Mouse (Mus musculus): Measurements from ENCODE around the gene Grip1. TPM values are rescaled to one million over a fixed set of nuclear protein-coding genes. Genes with fewer than 3 reads are reported as not detected.

Gene Grip1
- polyA plus RNA-seq, 1 experiment from 2014 or later = 4.1 TPM

DNA sequence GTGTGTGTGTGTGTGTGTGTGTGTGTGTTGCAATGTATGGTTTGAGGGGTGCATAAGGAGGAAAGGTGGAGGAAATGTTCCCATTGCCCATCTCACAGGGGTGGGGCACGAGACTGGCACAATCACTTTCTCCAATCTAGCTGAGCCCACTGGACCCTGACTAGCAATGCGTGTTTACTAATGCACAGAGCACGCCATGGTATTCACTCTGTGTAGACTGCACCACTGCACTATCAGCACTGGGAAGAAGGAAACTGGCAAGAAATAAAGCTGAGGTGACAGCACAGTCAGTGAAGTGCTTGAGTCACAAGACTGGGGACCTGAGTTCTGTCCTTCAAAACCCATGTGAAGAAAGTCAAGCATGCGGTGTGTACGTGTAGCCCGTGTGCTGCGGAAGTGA, 17.8 kb upstream of the Grip1 start:
- Histone ChIP-seq H3K36me3 (no peaks in the 10 kb centered on the region), H3K4me2 (no peak overlapping the region), H3K4me3 (replicated peaks) (no peak overlapping the region), H3K27me3 (no peaks in the 10 kb centered on the region), H3K4me1 (peaks cover 6% of the 10 kb centered on the region; the same call in 1 of the 2 replicates), H3K9ac (no peak overlapping the region), H3K9me3 (replicated peaks) (no peaks in the 10 kb centered on the region), H3K27ac (0 out of 2 replicates have a peak overlapping the region, but pooled peaks have one; percentile 29)
- peak; percentile 62; the same call in 1 of the 2 replicates for ATAC-seq (replicated peaks; ENCODE audit: low FRiP score)
- 78% methylated on average over 7 of the region's 7 CpGs for WGBS

- H3K27me3 ChIP-seq = no peaks in the 10 kb centered on the region
- no peak overlapping the region for H3K27ac ChIP-seq
- H3K4me3 ChIP-seq (replicated peaks) = no peak overlapping the region
- H3K4me1 ChIP-seq = peaks cover 11% of the 10 kb centered on the region
- H3K4me2 ChIP-seq = no peak overlapping the region
- no peak overlapping the region for H3K9ac ChIP-seq
- H3K9me3 ChIP-seq (replicated peaks) = no peaks in the 10 kb centered on the region
- no peak for ATAC-seq (replicated peaks; ENCODE audit: low FRiP score)
- no peaks in the 10 kb centered on the region for H3K36me3 ChIP-seq
- 77% methylated on average over 3 of the region's 3 CpGs for WGBS
These were observed 16.3 kb upstream of the Grip1 start for GRCm38 (mm10) chr10:119437319-119437718.

DNA sequence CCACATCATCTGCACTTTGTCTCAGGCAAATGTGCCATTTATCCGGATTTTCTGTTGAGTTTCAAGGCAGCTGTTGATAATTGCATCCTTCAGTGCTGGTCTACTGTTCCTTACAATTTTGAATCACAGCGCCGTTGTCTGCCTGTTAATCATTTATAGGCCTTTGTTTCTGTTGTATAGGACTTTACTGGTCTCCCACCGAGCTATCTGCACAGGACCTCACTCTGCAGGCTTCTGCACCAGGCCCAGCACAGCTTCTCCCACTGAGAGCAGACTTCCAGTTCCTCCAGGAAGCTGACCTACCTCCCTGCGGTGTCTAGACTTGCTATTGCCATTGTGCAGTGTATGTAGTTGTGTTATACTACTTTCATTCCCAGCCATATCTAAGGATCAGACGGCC, 11.9 kb upstream of the Grip1 start:
- no peak for ATAC-seq (replicated peaks; ENCODE audit: low FRiP score)

GRCm38 (mm10) chr10:119447392-119447914, 6.2 kb upstream of the Grip1 start:
- Histone ChIP-seq H3K4me2 (0 out of 2 replicates have a peak overlapping the region, but pooled peaks have one; percentile 8), H3K27me3 (peaks cover 2% of the 10 kb centered on the region; the same call in 1 of the 2 replicates), H3K27ac (no peak overlapping the region), H3K36me3 (no peaks in the 10 kb centered on the region), H3K9me3 (replicated peaks) (no peaks in the 10 kb centered on the region), H3K4me1 (no peaks in the 10 kb centered on the region; the same call in 1 of the 2 replicates), H3K9ac (no peak overlapping the region), H3K4me3 (replicated peaks) (no peak overlapping the region)
- no peak for ATAC-seq (replicated peaks; ENCODE audit: low FRiP score)
- 75% methylated on average over 14 of the region's 14 CpGs for WGBS

More for the DNA sequence above, 11.9 kb upstream of the Grip1 start:
- Histone ChIP-seq H3K9me3 (replicated peaks) (no peaks in the 10 kb centered on the region), H3K9ac (no peak overlapping the region), H3K27me3 (no peaks in the 10 kb centered on the region), H3K4me3 (replicated peaks) (no peak overlapping the region), H3K36me3 (no peaks in the 10 kb centered on the region), H3K4me2 (no peak overlapping the region), H3K27ac (no peak overlapping the region), H3K4me1 (peaks cover 5% of the 10 kb centered on the region; the same call in 1 of the 2 replicates)
- WGBS = 36% methylated on average over 6 of the region's 6 CpGs

DNA sequence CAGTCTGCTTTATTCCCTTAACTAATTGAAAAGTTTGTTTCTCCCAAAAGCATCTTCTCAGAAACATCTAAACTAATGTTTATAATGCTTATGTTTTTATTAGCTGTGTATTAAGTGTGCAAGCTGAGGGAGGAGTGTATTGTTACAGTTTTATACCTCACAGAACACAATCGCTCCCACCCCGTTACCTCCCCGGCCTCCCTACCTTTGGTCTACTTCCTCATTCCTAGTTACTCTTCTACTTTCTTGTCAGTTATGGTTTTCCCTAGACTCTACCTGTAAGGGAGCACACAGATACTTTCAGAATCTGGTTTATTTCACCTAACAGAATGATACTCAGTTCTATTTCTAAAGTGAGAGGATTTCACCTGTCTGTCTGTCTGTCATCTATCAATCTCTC, 5.7 kb upstream of the Grip1 start:
- peaks cover 5% of the 10 kb centered on the region; the same call in 1 of the 2 replicates for H3K4me1 ChIP-seq
- no peak overlapping the region for H3K9ac ChIP-seq
- H3K27ac ChIP-seq = no peak overlapping the region
- peaks cover 7% of the 10 kb centered on the region; the same call in 1 of the 2 replicates for H3K27me3 ChIP-seq
- no peak overlapping the region for H3K4me3 ChIP-seq (replicated peaks)
- 75% methylated on average over 3 of the region's 3 CpGs for WGBS
- no peak for ATAC-seq (replicated peaks; ENCODE audit: low FRiP score)
- no peaks in the 10 kb centered on the region for H3K36me3 ChIP-seq
- H3K4me2 ChIP-seq = 0 out of 2 replicates have a peak overlapping the region, but pooled peaks have one; percentile 8
- H3K9me3 ChIP-seq (replicated peaks) = no peaks in the 10 kb centered on the region

- H3K4me3 ChIP-seq (replicated peaks) = peak overlapping the region; percentile 81
These were observed 932 bp upstream of the Grip1 start for GRCm38 (mm10) chr10:119452698-119453097.

DNA sequence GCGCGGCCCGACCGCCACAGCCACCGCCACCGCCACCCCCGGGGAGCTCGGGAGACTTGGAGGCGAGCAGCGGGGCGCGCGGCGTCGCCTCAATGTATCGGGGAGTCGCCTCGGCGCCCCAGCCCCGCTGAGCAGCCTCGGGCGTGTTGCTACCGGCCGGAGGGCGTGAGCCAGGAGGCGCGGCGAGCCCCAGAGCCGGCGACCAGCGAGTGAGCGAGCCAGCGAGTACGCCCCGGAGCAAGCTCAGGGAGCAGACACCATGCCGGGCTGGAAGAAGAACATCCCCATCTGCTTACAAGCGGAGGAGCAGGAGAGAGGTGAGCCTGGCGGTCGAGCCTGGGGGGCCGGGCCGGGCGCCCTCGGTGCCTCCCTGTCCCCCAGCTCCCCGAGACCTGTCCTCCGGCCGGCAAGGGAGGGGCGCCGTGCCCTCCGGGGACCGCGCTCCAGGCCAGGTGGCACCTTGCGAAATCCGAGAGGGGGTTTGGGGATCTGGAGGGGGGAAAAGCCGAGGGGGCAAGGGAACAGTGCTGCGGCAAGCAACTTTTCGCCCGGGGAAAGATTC, 557 bp downstream of the Grip1 start:
- H3K27ac ChIP-seq = peak overlapping the region; percentile 79
- under 1% methylated on average over 55 of the region's 57 CpGs for WGBS
- H3K36me3 ChIP-seq = no peaks in the 10 kb centered on the region
- peaks cover 7% of the 10 kb centered on the region; the same call in 1 of the 2 replicates for H3K27me3 ChIP-seq
- H3K4me3 ChIP-seq (replicated peaks) = peak overlapping the region; percentile 81
- peak overlapping the region; percentile 73 for H3K9ac ChIP-seq
- H3K9me3 ChIP-seq (replicated peaks) = no peaks in the 10 kb centered on the region
- H3K4me1 ChIP-seq = peaks cover 27% of the 10 kb centered on the region
- H3K4me2 ChIP-seq = peak overlapping the region; percentile 98
- ATAC-seq (replicated peaks; ENCODE audit: low FRiP score) = peak; percentile 81

More at GRCm38 (mm10) chr10:119452698-119453097, 932 bp upstream of the Grip1 start:
- Histone ChIP-seq H3K9ac (peak overlapping the region; percentile 73; the same call in 1 of the 2 replicates), H3K36me3 (no peaks in the 10 kb centered on the region), H3K4me2 (peak overlapping the region; percentile 98), H3K4me1 (peaks cover 27% of the 10 kb centered on the region), H3K27me3 (peaks cover 7% of the 10 kb centered on the region; the same call in 1 of the 2 replicates), H3K9me3 (replicated peaks) (no peaks in the 10 kb centered on the region), H3K27ac (no peak overlapping the region)
- WGBS = 58% methylated on average over 5 of the region's 5 CpGs
- ATAC-seq (replicated peaks; ENCODE audit: low FRiP score) = no peak

DNA sequence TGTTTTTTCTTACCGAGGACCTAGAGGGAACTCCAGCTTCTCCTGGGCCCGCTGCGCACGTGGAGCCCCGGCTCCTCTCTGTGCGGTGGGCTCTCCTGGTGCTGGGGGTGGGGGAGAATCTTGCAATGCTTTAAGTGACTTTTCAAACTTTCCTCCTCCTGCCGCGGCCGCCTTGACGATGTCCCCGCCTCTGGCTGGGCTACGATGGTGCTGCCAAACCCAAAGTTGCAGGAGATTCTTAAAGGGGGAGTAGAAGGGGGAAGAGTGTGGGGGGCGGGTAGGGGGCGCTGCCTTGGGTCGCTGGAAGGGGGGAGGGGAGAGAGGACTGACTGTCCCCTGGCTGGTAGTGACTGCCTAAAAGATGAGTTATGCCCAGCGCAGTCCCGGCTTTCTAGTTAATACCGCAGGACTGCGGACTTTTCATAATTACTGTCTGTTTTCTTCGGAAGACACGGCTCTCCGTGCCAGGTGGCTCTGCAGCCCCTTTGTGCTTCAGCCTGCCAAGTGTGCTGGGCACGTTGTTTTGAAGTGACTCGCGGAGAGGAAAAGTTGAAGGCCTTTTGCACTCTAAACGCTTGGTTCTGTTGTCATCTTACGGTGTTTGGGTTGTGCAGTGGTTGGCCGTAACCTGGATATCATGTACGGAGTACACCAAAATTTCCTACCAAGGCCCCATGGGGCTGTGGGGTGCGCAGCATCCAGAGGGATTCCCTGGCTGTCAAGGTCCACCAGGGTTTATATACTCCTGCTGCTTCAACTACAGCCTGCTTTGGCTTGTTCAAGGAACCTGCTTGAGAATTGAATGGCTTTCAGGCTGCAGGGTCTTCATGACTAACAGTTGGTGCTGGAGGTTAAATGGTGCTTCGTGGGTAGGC, 1.3 kb downstream of the Grip1 start:
- Histone ChIP-seq H3K27ac (peak overlapping the region; percentile 79), H3K4me1 (peaks cover 27% of the 10 kb centered on the region), H3K4me2 (peak overlapping the region; percentile 98), H3K4me3 (replicated peaks) (peak overlapping the region; percentile 81), H3K27me3 (peaks cover 7% of the 10 kb centered on the region; the same call in 1 of the 2 replicates), H3K9ac (peak overlapping the region; percentile 73), H3K9me3 (replicated peaks) (no peaks in the 10 kb centered on the region), H3K36me3 (no peaks in the 10 kb centered on the region)
- peak; percentile 35; the same call in 1 of the 2 replicates for ATAC-seq (replicated peaks; ENCODE audit: low FRiP score)
- under 1% methylated on average over 30 of the region's 31 CpGs for WGBS

- Histone ChIP-seq H3K27me3 (peaks cover 7% of the 10 kb centered on the region; the same call in 1 of the 2 replicates), H3K9me3 (replicated peaks) (no peaks in the 10 kb centered on the region), H3K36me3 (no peaks in the 10 kb centered on the region), H3K27ac (0 out of 2 replicates have a peak overlapping the region, but pooled peaks have one; percentile 3), H3K9ac (peak overlapping the region; percentile 73; the same call in 1 of the 2 replicates), H3K4me1 (peaks cover 30% of the 10 kb centered on the region), H3K4me2 (peak overlapping the region; percentile 98), H3K4me3 (replicated peaks) (peak overlapping the region; percentile 81)
- no peak for ATAC-seq (replicated peaks; ENCODE audit: low FRiP score)
- 11% methylated on average over 10 of the region's 10 CpGs for WGBS
These were observed 1.9 kb downstream of the Grip1 start for GRCm38 (mm10) chr10:119455543-119455940.

GRCm38 (mm10) chr10:119457121-119457520, 3.5 kb downstream of the Grip1 start:
- ATAC-seq (replicated peaks; ENCODE audit: low FRiP score) = no peak
- no peaks in the 10 kb centered on the region for H3K36me3 ChIP-seq

GRCm38 (mm10) chr10:119458991-119459390, 5.4 kb downstream of the Grip1 start:
- Histone ChIP-seq H3K36me3 (no peaks in the 10 kb centered on the region), H3K4me3 (replicated peaks) (no peak overlapping the region), H3K27me3 (no peaks in the 10 kb centered on the region), H3K4me2 (no peak overlapping the region), H3K4me1 (peaks cover 25% of the 10 kb centered on the region), H3K27ac (no peak overlapping the region), H3K9ac (no peak overlapping the region), H3K9me3 (replicated peaks) (no peaks in the 10 kb centered on the region)
- ATAC-seq (replicated peaks; ENCODE audit: low FRiP score) = no peak
- 91% methylated on average over 2 of the region's 2 CpGs for WGBS

More at GRCm38 (mm10) chr10:119457121-119457520, 3.5 kb downstream of the Grip1 start:
- H3K27ac ChIP-seq = no peak overlapping the region
- no peaks in the 10 kb centered on the region for H3K9me3 ChIP-seq (replicated peaks)
- peaks cover 7% of the 10 kb centered on the region; the same call in 1 of the 2 replicates for H3K27me3 ChIP-seq
- no peak overlapping the region for H3K4me2 ChIP-seq
- no peak overlapping the region for H3K9ac ChIP-seq
- H3K4me1 ChIP-seq = peaks cover 34% of the 10 kb centered on the region
- WGBS = 84% methylated on average over 5 of the region's 5 CpGs
- H3K4me3 ChIP-seq (replicated peaks) = no peak overlapping the region
